8 mouse cellular contexts compared by ENCODE assay signal in the genomic region with DNA sequence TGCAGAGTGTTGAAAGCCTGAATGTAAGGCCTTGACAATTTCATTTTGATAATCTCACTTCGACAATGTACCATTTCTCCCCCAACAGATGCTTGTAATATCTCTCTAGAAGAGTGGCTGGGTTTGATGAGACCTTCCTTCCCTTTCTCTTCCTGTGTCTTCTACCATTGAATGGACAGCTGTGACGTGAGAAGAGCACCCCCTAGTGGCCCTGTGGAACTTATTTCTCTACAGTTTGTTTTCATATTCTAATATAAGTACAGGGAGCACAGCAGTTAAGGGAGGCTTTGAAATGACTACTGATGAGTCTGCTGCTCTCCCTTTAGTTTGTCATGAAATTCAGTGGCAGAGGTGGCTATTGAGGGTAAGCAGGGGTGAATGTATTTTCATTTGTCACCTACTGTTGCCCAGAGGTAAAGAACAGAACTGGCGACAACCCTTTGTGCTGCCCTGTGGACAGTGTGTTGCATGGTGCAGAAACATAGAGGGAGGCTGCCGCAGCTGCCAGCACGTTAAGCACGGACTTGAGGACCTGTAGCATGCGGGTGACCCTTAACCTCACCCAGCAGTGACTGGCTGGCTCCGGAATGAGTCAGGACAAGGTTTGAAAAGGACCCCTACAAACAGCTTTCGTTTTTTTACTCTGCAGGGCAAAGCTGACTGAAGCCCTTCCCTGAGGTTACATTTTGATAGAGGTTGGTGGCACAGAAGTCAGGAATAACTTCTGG. TPM values are rescaled to one million over a fixed set of nuclear protein-coding genes. Genes with fewer than 3 reads are reported as not detected.
DNase-seq lines count a peak whose midpoint lies in the region; ATAC-seq and TF ChIP-seq lines count a peak whose summit lies in the region.

No protein-coding gene starts in this region.

- H3K36me3 ChIP-seq in midbrain, embryonic 14.5 days (ENCODE audit: control insufficient read depth, insufficient read depth, low read length): no peaks in the 10 kb centered on the region
- H3K36me3 ChIP-seq in midbrain, embryonic 13.5 days: no peaks in the 10 kb centered on the region

- no peaks in the 10 kb centered on the region for H3K4me1 ChIP-seq in midbrain, embryonic 14.5 days (ENCODE audit: control insufficient read depth, insufficient read depth, low read length)
- H3K4me1 ChIP-seq in midbrain, embryonic 13.5 days (replicated peaks): no peaks in the 10 kb centered on the region
- no peaks in the 10 kb centered on the region; the same call in 1 of the 2 replicates for H3K4me1 ChIP-seq in lung, adult 2 months (ENCODE audit: control insufficient read depth, insufficient read depth, low read length)

- no peak overlapping the region for H3K9ac ChIP-seq in midbrain, embryonic 14.5 days (replicated peaks; ENCODE audit: low read length)
- H3K9ac ChIP-seq in midbrain, embryonic 13.5 days (replicated peaks): no peak overlapping the region

- peak; percentile 11 for DNase-seq in cerebellum, adult 11 months
- peak; percentile 81 for DNase-seq in midbrain, embryonic 14.5 days
- peak; percentile 40 for DNase-seq in c-Kit-positive CD71-negative TER-119-negative erythroid progenitor cells, embryonic 14.5 days (ENCODE audit: low read depth)
- peak; percentile 45 to 52 for DNase-seq in heart, postnatal 14 days
- peak; percentile 19 for DNase-seq in lung, adult 2 months
- DNase-seq in spleen, postnatal 4 days (ENCODE audit: low spot score in 2 of 2): peak; percentile 21 to 70

- H3K4me2 ChIP-seq in midbrain, embryonic 14.5 days (ENCODE audit: low read length): no peak overlapping the region
- H3K4me2 ChIP-seq in midbrain, embryonic 13.5 days (replicated peaks): no peak overlapping the region

- no peaks in the 10 kb centered on the region for H3K27me3 ChIP-seq in midbrain, embryonic 14.5 days (ENCODE audit: control insufficient read depth, insufficient read depth, low read length)
- 0 out of 2 replicates have a peak, but pooled peaks cover 3% of the 10 kb centered on the region for H3K27me3 ChIP-seq in midbrain, embryonic 13.5 days

- no peak for ATAC-seq in cerebellum, adult (ENCODE audit: insufficient number of reproducible peaks, low FRiP score, low TSS enrichment)
- ATAC-seq in midbrain, embryonic 14.5 days (ENCODE audit: low FRiP score, low TSS enrichment): no peak
- no peak for ATAC-seq in midbrain, embryonic 13.5 days

- no peaks in the 10 kb centered on the region for H3K9me3 ChIP-seq in midbrain, embryonic 14.5 days (ENCODE audit: control insufficient read depth, low read length)
- H3K9me3 ChIP-seq in midbrain, embryonic 13.5 days: no peaks in the 10 kb centered on the region

- H3K4me3 ChIP-seq in midbrain, embryonic 14.5 days (replicated peaks; ENCODE audit: low read depth, low read length): no peak overlapping the region
- no peak overlapping the region for H3K4me3 ChIP-seq in midbrain, embryonic 13.5 days (replicated peaks)
- no peak overlapping the region for H3K4me3 ChIP-seq in lung, adult 2 months (replicated peaks; ENCODE audit: extremely low read depth, low read depth, low read length)

- peak; percentile 34; the same call in 1 of the 2 replicates for TF ChIP-seq CTCF in lung, adult 2 months (IDR thresholded peaks at IDR 0.05; ENCODE audit: insufficient read depth, low read length)

- no peak for TF ChIP-seq POLR2A in lung, adult 2 months (IDR thresholded peaks at IDR 0.05; ENCODE audit: borderline replicate concordance, extremely low read depth, low read depth, low read length)

- intact Hi-C loops in heart, postnatal 14 days (cut with DNase I): no loop called here

- WGBS in midbrain, embryonic 14.5 days: 39% methylated on average over 9 of the region's 9 CpGs
- WGBS in midbrain, embryonic 13.5 days: 38% methylated on average over 9 of the region's 9 CpGs
- WGBS in lung, adult 2 months: 42% methylated on average over 9 of the region's 9 CpGs

- no peak overlapping the region for H3K27ac ChIP-seq in midbrain, embryonic 14.5 days (replicated peaks; ENCODE audit: low read depth, low read length)
- H3K27ac ChIP-seq in midbrain, embryonic 13.5 days: no peak overlapping the region

RNA-seq across cellular contexts. Expression of gene ccdc198, which starts 10.3 kb away (rescaled TPM):
- 0.09 and 0.33 TPM in 2 replicates for polyA plus RNA-seq in midbrain, embryonic 14.5 days (2014; fragmentation: Nextera tagmentation; extraction: Ambion mirVana)
- polyA plus RNA-seq in midbrain, embryonic 13.5 days (2015; fragmentation: Nextera tagmentation; extraction: Ambion mirVana): 0.26 and 0.27 TPM in 2 replicates
- not detected for total RNA-seq in heart, postnatal 14 days (2021)
- polyA plus RNA-seq in lung, adult 2 months (2012; rRNA removed): not detected in 2 replicates

Comparison
In these comparisons a context has a peak if more than half of its experiments do, and no peak if none do; other contexts are left out.
1. DNase-seq: peak in every context shown above with its lines; median percentile 81 in midbrain, embryonic 14.5 days; 48 in heart, postnatal 14 days; 46 in spleen, postnatal 4 days; 40 in c-Kit-positive CD71-negative TER-119-negative erythroid progenitor cells, embryonic 14.5 days; 19 in lung, adult 2 months; 11 in cerebellum, adult 11 months.